Mouse (Mus musculus) midbrain, embryonic 14.5 days (tissue): ENCODE results near the gene Aph1c. TPM values are rescaled to one million over a fixed set of nuclear protein-coding genes. Genes with fewer than 3 reads are reported as not detected.

Source experiments
- ATAC-seq: fragments of 200-750 bp; cut with Nextera tagmentation; 2 replicates; pipeline ENCODE4 v1.8.0; 2017; ENCODE audit warnings: moderate number of reproducible peaks, moderate library complexity; ENCODE audit not compliant: low FRiP score, low TSS enrichment
- DNase-seq: peaks from one replicate; pipeline ENCODE4 v3.0.0-alpha.2; 2015
- H3K27ac ChIP-seq: fragments of 300-500 bp; sonication (generic); replicated peaks from 2 replicates; pipeline ENCODE4 v1.5.1; 2014; ENCODE audit warnings: mild to moderate bottlenecking, low read depth, low read length, moderate library complexity
- H3K27me3 ChIP-seq: fragments of 300-500 bp; sonication (generic); 2 replicates; pipeline ENCODE4 v1.6.1; 2014; ENCODE audit warnings: low read length, control low read depth, mixed read lengths; ENCODE audit not compliant: control insufficient read depth, insufficient read depth
- H3K36me3 ChIP-seq: fragments of 300-500 bp; sonication (generic); 2 replicates; pipeline ENCODE4 v1.6.1; 2014; ENCODE audit warnings: low read length, control low read depth; ENCODE audit not compliant: control insufficient read depth, insufficient read depth
- H3K4me1 ChIP-seq: fragments of 300-500 bp; sonication (generic); 2 replicates; pipeline ENCODE4 v1.6.1; 2014; ENCODE audit warnings: mild to moderate bottlenecking, antibody characterized with exemption, low read length, control low read depth; ENCODE audit not compliant: control insufficient read depth, insufficient read depth
- H3K4me2 ChIP-seq: fragments of 300-500 bp; sonication (generic); 2 replicates; pipeline ENCODE4 v1.6.1; 2014; ENCODE audit warnings: mild to moderate bottlenecking, low read length, moderate library complexity
- H3K4me3 ChIP-seq: fragments of 300-500 bp; sonication (generic); replicated peaks from 2 replicates; pipeline ENCODE4 v1.5.1; 2014; ENCODE audit warnings: low read depth, low read length
- H3K9ac ChIP-seq: fragments of 300-500 bp; sonication (generic); replicated peaks from 2 replicates; pipeline ENCODE4 v1.6.1; 2014; ENCODE audit warnings: mild to moderate bottlenecking, low read length, moderate library complexity
- H3K9me3 ChIP-seq: fragments of 300-500 bp; sonication (generic); 2 replicates; pipeline ENCODE4 v1.6.1; 2016; ENCODE audit warnings: low read length, control low read depth, mixed read lengths; ENCODE audit not compliant: control insufficient read depth
- WGBS: fragments of 180-500 bp; shearing (Covaris S2); extraction: QIAGEN DNeasy Blood & Tissue Kit; methylation state at CpG from one replicate; pipeline ENCODE4 v1.1.7; 2014; 5-methylcytosine and 5-hydroxymethylcytosine counted together
- polyA plus RNA-seq: library from polyadenylated mRNA; unstranded; fragments of >200 nt; fragmentation: Nextera tagmentation; extraction: Ambion mirVana; gene quantifications from 2 replicates; pipeline ENCODE4 v1.2.1, GENCODE M21; 2014

Aph1c gene
- polyA plus RNA-seq, 1 experiment from 2014 or later, result 3.4 TPM

DNA sequence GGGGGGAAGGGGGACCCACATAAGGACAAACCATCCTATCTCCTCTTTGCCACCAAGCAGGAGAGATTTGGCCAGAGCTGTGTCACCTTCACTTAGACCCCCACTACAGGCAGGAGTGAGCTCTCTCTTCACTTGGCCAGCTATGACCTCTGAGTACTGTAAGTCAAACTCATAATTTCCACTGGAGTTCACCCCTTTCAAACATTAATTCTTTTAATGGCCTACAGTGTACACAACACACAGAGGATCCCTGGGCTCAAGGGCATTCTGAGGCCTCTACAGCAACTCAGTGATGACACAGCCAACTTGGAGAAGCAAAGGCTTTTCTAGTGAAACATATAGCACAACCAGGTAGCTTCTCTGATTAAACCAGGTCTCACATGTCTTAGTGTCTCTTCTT, 63.8 kb downstream of the Aph1c start:
- Histone ChIP-seq H3K27me3 (no peaks in the 10 kb centered on the region), H3K36me3 (no peaks in the 10 kb centered on the region), H3K9me3 (no peaks in the 10 kb centered on the region), H3K4me3 (no peak overlapping the region), H3K4me2 (no peak overlapping the region), H3K9ac (no peak overlapping the region), H3K27ac (no peak overlapping the region), H3K4me1 (no peaks in the 10 kb centered on the region)
- DNase-seq (no peak), ATAC-seq (no peak)

DNA sequence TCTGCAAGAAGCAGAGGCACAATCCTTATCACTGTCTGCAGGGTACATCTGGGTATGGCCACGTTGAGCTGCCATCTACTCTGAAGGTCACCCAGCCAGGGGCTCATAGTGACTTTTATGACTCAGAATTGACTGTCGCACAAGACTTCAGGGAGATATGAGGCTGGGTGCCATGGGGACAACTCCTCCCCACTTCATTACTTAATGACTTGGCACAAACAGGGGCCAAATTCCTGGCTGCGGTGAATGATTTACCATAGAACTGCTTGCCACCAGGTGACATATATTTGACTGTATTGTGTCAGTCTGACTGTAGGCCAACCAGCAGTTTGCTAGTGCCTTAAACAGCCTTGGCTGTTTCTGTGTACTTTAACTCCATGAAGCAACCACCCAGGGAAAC, 65.3 kb downstream of the Aph1c start:
- 93% methylated on average over 3 of the region's 3 CpGs for WGBS
- Histone ChIP-seq H3K36me3 (no peaks in the 10 kb centered on the region), H3K27me3 (no peaks in the 10 kb centered on the region)

DNA sequence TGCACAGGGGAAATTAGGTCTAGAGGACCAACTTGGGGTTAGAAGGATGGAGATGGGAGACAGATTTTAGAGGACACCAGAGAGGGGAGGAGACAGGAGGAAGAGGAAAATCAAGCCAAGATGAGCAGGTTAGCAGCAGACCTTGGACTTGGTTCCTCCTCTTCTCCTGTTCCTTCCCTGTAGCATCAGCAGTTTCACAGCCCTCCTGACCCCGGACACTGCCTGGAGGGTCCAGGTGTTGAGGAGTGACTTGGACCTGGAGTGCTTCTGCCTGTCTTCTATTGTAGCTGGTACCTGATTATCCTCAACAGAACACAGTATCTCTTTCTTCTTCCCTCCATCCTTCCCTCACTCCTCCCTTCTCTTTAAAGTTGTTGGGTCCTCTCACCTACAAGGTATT, 65.8 kb downstream of the Aph1c start:
- Histone ChIP-seq H3K4me2 (no peak overlapping the region), H3K9me3 (no peaks in the 10 kb centered on the region), H3K27ac (no peak overlapping the region), H3K4me1 (no peaks in the 10 kb centered on the region), H3K36me3 (no peaks in the 10 kb centered on the region), H3K9ac (no peak overlapping the region), H3K4me3 (no peak overlapping the region), H3K27me3 (no peaks in the 10 kb centered on the region)
- ATAC-seq, result no peak
- no peak for DNase-seq
- WGBS, result 94% methylated on average over 1 of the region's 1 CpGs

More for the DNA sequence above, 65.3 kb downstream of the Aph1c start:
- Histone ChIP-seq H3K4me1 (no peaks in the 10 kb centered on the region), H3K4me2 (no peak overlapping the region), H3K9ac (no peak overlapping the region), H3K9me3 (no peaks in the 10 kb centered on the region), H3K4me3 (no peak overlapping the region), H3K27ac (no peak overlapping the region)
- ATAC-seq (no peak), DNase-seq (no peak)

Other genes starting within 250 kb of the Aph1c start
- gene Usp3, start 241.6 kb downstream of the Aph1c start, polyA plus RNA-seq, result 70.0 and 104 TPM in 2 replicates
- 0.07 and 0.62 TPM in 2 replicates for gene Car12, start 121.0 kb downstream of the Aph1c start, polyA plus RNA-seq
- gene Aph1b, start 39.2 kb downstream of the Aph1c start, polyA plus RNA-seq, result 20.1 and 32.0 TPM in 2 replicates
- 0.11 and 0.16 TPM in 2 replicates for gene Gm10647, start 37.7 kb downstream of the Aph1c start, polyA plus RNA-seq
- gene Rab8b, start 85.0 kb upstream of the Aph1c start, polyA plus RNA-seq, result 20.8 and 27.6 TPM in 2 replicates
- 245 and 251 TPM in 2 replicates for gene Rps27l, start 111.4 kb upstream of the Aph1c start, polyA plus RNA-seq
- gene Lactb, start 140.8 kb upstream of the Aph1c start, polyA plus RNA-seq, result 14.2 and 14.8 TPM in 2 replicates
- gene Tpm1, start 214.7 kb upstream of the Aph1c start, polyA plus RNA-seq, result 96.7 and 124 TPM in 2 replicates